14 mouse cellular contexts compared by ENCODE assay signal in the genomic region with DNA sequence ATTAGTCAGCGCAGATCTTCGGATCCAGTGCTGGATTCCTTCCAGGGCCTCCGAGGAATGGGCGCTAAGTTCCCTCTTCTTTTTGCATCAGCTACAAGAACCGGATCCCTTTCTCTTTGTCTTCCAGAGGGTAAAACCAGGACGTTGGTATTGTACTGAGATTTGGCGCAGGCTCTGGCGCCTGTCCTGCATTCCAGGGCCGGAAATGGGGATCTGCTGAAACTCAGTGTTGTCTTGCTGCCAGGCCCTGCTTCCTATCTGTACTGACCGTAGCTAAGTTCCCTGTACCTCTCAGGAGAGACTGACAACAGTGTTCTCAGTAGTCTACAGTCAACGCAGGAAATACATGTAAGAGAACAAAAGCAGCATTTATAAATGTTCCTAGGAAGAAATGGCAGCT. TPM values are rescaled to one million over a fixed set of nuclear protein-coding genes. Genes with fewer than 3 reads are reported as not detected.
DNase-seq lines count a peak whose midpoint lies in the region; ATAC-seq lines count a peak whose summit lies in the region.
"Had no signal": no experiment of that assay in that cellular context is flagged by ENCODE, and none has a peak within 500 bp of the region (broad histone marks: within the 10 kb centered on the region; RNA-seq: fewer than 3 reads in every experiment).

No protein-coding gene starts in this region.

- H3K4me2 ChIP-seq in kidney, embryonic 16.5 days (replicated peaks; ENCODE audit: low read depth, low read length), result no peak overlapping the region
- peak overlapping the region; percentile 42 for H3K4me2 ChIP-seq in heart, embryonic 13.5 days
- H3K4me2 ChIP-seq in liver, embryonic 12.5 days, result no peak overlapping the region
- H3K4me2 ChIP-seq: embryonic facial prominence, embryonic 13.5 days; intestine, embryonic 15.5 days; liver, embryonic 11.5 days; midbrain, embryonic 15.5 days; stomach, embryonic 15.5 days had no signal

- ATAC-seq in kidney, embryonic 16.5 days (ENCODE audit: low FRiP score, low TSS enrichment), result no peak
- no peak for ATAC-seq in heart, embryonic 13.5 days (ENCODE audit: extremely low read depth, insufficient number of reproducible peaks, low FRiP score, low TSS enrichment)
- no peak for ATAC-seq in liver, embryonic 12.5 days
- ATAC-seq: intestine, embryonic 15.5 days; midbrain, embryonic 15.5 days had no signal

- peak; percentile 6 for DNase-seq in kidney, adult 11 months
- DNase-seq in brain, adult 2 months (ENCODE audit: low read depth, low spot score), result peak; percentile 23
- peak; percentile 46 to 62 for DNase-seq in kidney, postnatal 25 days
- no peak for DNase-seq in testis, postnatal 10 days (ENCODE audit: low spot score)
- DNase-seq: thymus, postnatal 4 days had no signal

- peaks cover 16% of the 10 kb centered on the region for H3K4me1 ChIP-seq in kidney, embryonic 16.5 days (ENCODE audit: insufficient read depth, low read length)
- H3K4me1 ChIP-seq in heart, embryonic 13.5 days, result peaks cover 84% of the 10 kb centered on the region
- peaks cover 18% of the 10 kb centered on the region for H3K4me1 ChIP-seq in liver, embryonic 12.5 days
- H3K4me1 ChIP-seq: intestine, embryonic 15.5 days had no signal

- H3K4me3 ChIP-seq in kidney, embryonic 16.5 days (ENCODE audit: low read length), result no peak overlapping the region
- H3K4me3 ChIP-seq in heart, embryonic 13.5 days, result no peak overlapping the region
- no peak overlapping the region for H3K4me3 ChIP-seq in liver, embryonic 12.5 days
- H3K4me3 ChIP-seq: embryonic facial prominence, embryonic 13.5 days; forebrain, embryonic 10.5 days; intestine, embryonic 15.5 days; midbrain, embryonic 15.5 days; stomach, embryonic 15.5 days had no signal

- no peak overlapping the region for H3K9ac ChIP-seq in kidney, embryonic 16.5 days (replicated peaks; ENCODE audit: low read length)
- peak overlapping the region; percentile 17 for H3K9ac ChIP-seq in heart, embryonic 13.5 days
- H3K9ac ChIP-seq in liver, embryonic 12.5 days, result no peak overlapping the region
- H3K9ac ChIP-seq: embryonic facial prominence, embryonic 13.5 days; intestine, embryonic 15.5 days; midbrain, embryonic 15.5 days; stomach, embryonic 15.5 days had no signal

- H3K9me3 ChIP-seq in kidney, embryonic 16.5 days (ENCODE audit: low read length), result no peaks in the 10 kb centered on the region; the same call in 1 of the 2 replicates
- no peaks in the 10 kb centered on the region for H3K9me3 ChIP-seq in heart, embryonic 13.5 days
- no peaks in the 10 kb centered on the region for H3K9me3 ChIP-seq in liver, embryonic 12.5 days (replicated peaks)
- H3K9me3 ChIP-seq: embryonic facial prominence, embryonic 13.5 days; intestine, embryonic 15.5 days; midbrain, embryonic 15.5 days; stomach, embryonic 15.5 days had no signal

- H3K27ac ChIP-seq in kidney, embryonic 16.5 days (ENCODE audit: low read length), result no peak overlapping the region
- peak overlapping the region; percentile 96 for H3K27ac ChIP-seq in heart, embryonic 13.5 days (replicated peaks)
- no peak overlapping the region for H3K27ac ChIP-seq in liver, embryonic 12.5 days
- H3K27ac ChIP-seq: embryonic facial prominence, embryonic 13.5 days; forebrain, embryonic 10.5 days; intestine, embryonic 15.5 days; midbrain, embryonic 15.5 days; stomach, embryonic 15.5 days had no signal

- H3K27me3 ChIP-seq in kidney, embryonic 16.5 days (ENCODE audit: insufficient read depth, low read length), result no peaks in the 10 kb centered on the region
- no peaks in the 10 kb centered on the region for H3K27me3 ChIP-seq in heart, embryonic 13.5 days (replicated peaks)
- peaks cover 15% of the 10 kb centered on the region for H3K27me3 ChIP-seq in liver, embryonic 12.5 days (replicated peaks)
- H3K27me3 ChIP-seq: embryonic facial prominence, embryonic 13.5 days; intestine, embryonic 15.5 days; midbrain, embryonic 15.5 days; stomach, embryonic 15.5 days had no signal

- no peaks in the 10 kb centered on the region for H3K36me3 ChIP-seq in kidney, embryonic 16.5 days (ENCODE audit: insufficient read depth, low read length)
- H3K36me3 ChIP-seq in heart, embryonic 13.5 days, result no peaks in the 10 kb centered on the region
- no peaks in the 10 kb centered on the region for H3K36me3 ChIP-seq in liver, embryonic 12.5 days
- H3K36me3 ChIP-seq: embryonic facial prominence, embryonic 13.5 days; forebrain, embryonic 10.5 days; intestine, embryonic 15.5 days; midbrain, embryonic 15.5 days; stomach, embryonic 15.5 days had no signal

- WGBS in kidney, embryonic 16.5 days, result 77% methylated on average over 11 of the region's 11 CpGs
- 26% methylated on average over 11 of the region's 11 CpGs for WGBS in heart, embryonic 13.5 days
- 74% methylated on average over 11 of the region's 11 CpGs for WGBS in liver, embryonic 12.5 days (ENCODE audit: insufficient replicate concordance)

RNA-seq across cellular contexts. Expression of a gene that starts 31.3 kb away (rescaled TPM):
- 2.5 and 3.1 TPM in 2 replicates for polyA plus RNA-seq in kidney, embryonic 16.5 days (2015; fragmentation: Nextera tagmentation; extraction: Ambion mirVana)
- 33.1 and 36.3 TPM in 2 replicates for polyA plus RNA-seq in heart, embryonic 13.5 days (2015; fragmentation: Nextera tagmentation; extraction: Ambion mirVana)
- 0.18 and 0.53 TPM in 2 replicates for polyA plus RNA-seq in liver, embryonic 12.5 days (2016; fragmentation: Nextera tagmentation; extraction: Ambion mirVana)
